16 mouse cellular contexts compared by ENCODE assay signal in genomic region chr9:21185436-21185835, GRCm38 (mm10). TPM values are rescaled to one million over a fixed set of nuclear protein-coding genes. Genes with fewer than 3 reads are reported as not detected.
DNase-seq lines count a peak whose midpoint lies in the region; ATAC-seq and TF ChIP-seq lines count a peak whose summit lies in the region.
"Had no signal": no experiment of that assay in that cellular context is flagged by ENCODE, and none has a peak within 500 bp of the region (broad histone marks: within the 10 kb centered on the region; RNA-seq: fewer than 3 reads in every experiment).

No protein-coding gene starts in this region.

- TF ChIP-seq RAD21 in MEL (IDR thresholded peaks at IDR 0.05; ENCODE audit: low read depth, low read length), result no peak

- no peaks in the 10 kb centered on the region for H3K36me3 ChIP-seq in kidney, embryonic 16.5 days (ENCODE audit: insufficient read depth, low read length)
- peaks cover 0 to 28% of the 10 kb centered on the region in 2 experiments; a peak in 2 of 4 replicates for H3K36me3 ChIP-seq in MEL (ENCODE audit: control insufficient read depth in 1 of 2, insufficient read depth in 2 of 2, low read length in 2 of 2)
- no peaks in the 10 kb centered on the region for H3K36me3 ChIP-seq in heart, embryonic 16.5 days (ENCODE audit: control insufficient read depth, insufficient read depth)
- H3K36me3 ChIP-seq: hindbrain, embryonic 15.5 days; midbrain, embryonic 15.5 days had no signal

- ATAC-seq in kidney, embryonic 16.5 days (ENCODE audit: low FRiP score, low TSS enrichment), result no peak
- 0 out of 2 replicates have a peak, but pooled peaks have one; percentile 20 for ATAC-seq in heart, embryonic 16.5 days (replicated peaks; ENCODE audit: extremely low read depth, insufficient read depth, low FRiP score)
- ATAC-seq in erythroid progenitor cell, adult 5-6 weeks (replicated peaks; ENCODE audit: low FRiP score, poor library complexity, severe bottlenecking), result no peak
- ATAC-seq: forebrain, postnatal 0 days; intestine, postnatal 0 days; midbrain, embryonic 15.5 days had no signal

- H3K4me1 ChIP-seq in cerebellum, adult 2 months (ENCODE audit: control insufficient read depth, insufficient read depth, low read length), result peaks cover 17% of the 10 kb centered on the region
- H3K4me1 ChIP-seq in kidney, embryonic 16.5 days (ENCODE audit: insufficient read depth, low read length), result peaks cover 29% of the 10 kb centered on the region
- peaks cover 26 to 36% of the 10 kb centered on the region in 2 experiments for H3K4me1 ChIP-seq in MEL (ENCODE audit: control insufficient read depth in 1 of 2, insufficient read depth in 2 of 2, low read length in 2 of 2)
- H3K4me1 ChIP-seq in heart, embryonic 16.5 days (ENCODE audit: control insufficient read depth, insufficient read depth, low read length), result peaks cover 21% of the 10 kb centered on the region

- DNase-seq in cerebellum, postnatal 10 days, result peak; percentile 55 to 66
- DNase-seq in cerebellum, adult 2 months, result no peak
- DNase-seq in kidney, adult 18-20 months, result peak; percentile 38
- DNase-seq in MEL (ENCODE audit: low read depth, low spot score), result no peak
- no peak for DNase-seq in thymus, postnatal 0 days (ENCODE audit: low spot score)
- DNase-seq: adrenal gland, adult 8-10 months; forebrain, postnatal 0 days; lung, adult 18-20 months; right cerebral cortex, postnatal 25 days had no signal

- H3K4me2 ChIP-seq in kidney, embryonic 16.5 days (replicated peaks; ENCODE audit: low read depth, low read length), result no peak overlapping the region
- H3K4me2 ChIP-seq in heart, embryonic 16.5 days (ENCODE audit: low read depth, low read length), result 0 out of 2 replicates have a peak overlapping the region, but pooled peaks have one; percentile 6
- H3K4me2 ChIP-seq: hindbrain, embryonic 15.5 days; midbrain, embryonic 15.5 days had no signal

- TF ChIP-seq POLR2A in cerebellum, adult 2 months (IDR thresholded peaks at IDR 0.05; ENCODE audit: borderline replicate concordance, insufficient read depth, low read length), result no peak
- TF ChIP-seq POLR2A in MEL (IDR thresholded peaks at IDR 0.05; ENCODE audit: control insufficient read depth in 1 of 2, insufficient read depth in 1 of 2, low read depth in 1 of 2, low read length in 2 of 2, poor library complexity in 1 of 2), result no peak

- peaks cover 9% of the 10 kb centered on the region for H3K79me2 ChIP-seq in MEL (ENCODE audit: control insufficient read depth, insufficient read depth, low read length, poor library complexity)

- no peak for TF ChIP-seq EP300 in MEL (IDR thresholded peaks at IDR 0.05; ENCODE audit: low read depth in 1 of 2, low read length in 2 of 2)

- H3K9ac ChIP-seq in kidney, embryonic 16.5 days (replicated peaks; ENCODE audit: low read length), result no peak overlapping the region
- H3K9ac ChIP-seq in MEL (ENCODE audit: control insufficient read depth, low read depth, low read length, poor library complexity, severe bottlenecking), result no peak overlapping the region
- no peak overlapping the region; the same call in 1 of the 2 replicates for H3K9ac ChIP-seq in heart, embryonic 16.5 days (ENCODE audit: low read length)
- H3K9ac ChIP-seq: forebrain, postnatal 0 days; hindbrain, embryonic 15.5 days; midbrain, embryonic 15.5 days had no signal

- TF ChIP-seq CTCF in cerebellum, adult 2 months (IDR thresholded peaks at IDR 0.05; ENCODE audit: borderline replicate concordance, insufficient read depth, low read depth, low read length), result no peak
- TF ChIP-seq CTCF in MEL (IDR thresholded peaks at IDR 0.05 in 2 of 3, conservative IDR thresholded peaks at IDR 0.05 in 1 of 3; ENCODE audit: control insufficient read depth in 1 of 3, insufficient read depth in 1 of 3, low read depth in 2 of 3, low read length in 3 of 3, poor library complexity in 1 of 3, severe bottlenecking in 1 of 3), result no peak

- H3K27ac ChIP-seq in cerebellum, adult 2 months (ENCODE audit: insufficient read depth, low read length), result no peak overlapping the region
- H3K27ac ChIP-seq in kidney, embryonic 16.5 days (ENCODE audit: low read length), result no peak overlapping the region
- H3K27ac ChIP-seq in MEL (ENCODE audit: control insufficient read depth, low read depth, low read length), result no peak overlapping the region
- peak overlapping the region; percentile 75 for H3K27ac ChIP-seq in heart, embryonic 16.5 days (ENCODE audit: low read length)
- H3K27ac ChIP-seq: hindbrain, embryonic 15.5 days; macrophage; midbrain, embryonic 15.5 days had no signal

- 67% methylated on average over 5 of the region's 5 CpGs for WGBS in cerebellum, adult 2 months
- WGBS in kidney, embryonic 16.5 days, result 84% methylated on average over 5 of the region's 5 CpGs
- 67% methylated on average over 5 of the region's 5 CpGs for WGBS in heart, embryonic 16.5 days

- H3K9me3 ChIP-seq in kidney, embryonic 16.5 days (ENCODE audit: low read length), result no peaks in the 10 kb centered on the region
- H3K9me3 ChIP-seq in MEL (replicated peaks; ENCODE audit: insufficient read depth, low read length), result no peaks in the 10 kb centered on the region
- no peaks in the 10 kb centered on the region for H3K9me3 ChIP-seq in heart, embryonic 16.5 days (replicated peaks; ENCODE audit: control insufficient read depth, low read length)
- H3K9me3 ChIP-seq: hindbrain, embryonic 15.5 days; midbrain, embryonic 15.5 days had no signal

- no peaks in the 10 kb centered on the region for H3K27me3 ChIP-seq in cerebellum, adult 2 months (ENCODE audit: control insufficient read depth, insufficient read depth, low read length)
- H3K27me3 ChIP-seq in kidney, embryonic 16.5 days (ENCODE audit: insufficient read depth, low read length), result no peaks in the 10 kb centered on the region
- H3K27me3 ChIP-seq in MEL (ENCODE audit: control insufficient read depth in 1 of 2, insufficient read depth in 2 of 2, low read length in 2 of 2), result no peaks in the 10 kb centered on the region
- no peaks in the 10 kb centered on the region for H3K27me3 ChIP-seq in heart, embryonic 16.5 days (ENCODE audit: control insufficient read depth, insufficient read depth, low read length)

- H3K4me3 ChIP-seq in cerebellum, adult 2 months (replicated peaks; ENCODE audit: insufficient read depth, low read depth, low read length), result no peak overlapping the region
- H3K4me3 ChIP-seq in kidney, embryonic 16.5 days (ENCODE audit: low read length), result no peak overlapping the region
- H3K4me3 ChIP-seq in MEL (ENCODE audit: control insufficient read depth in 1 of 2, insufficient read depth in 1 of 2, low read depth in 2 of 2, low read length in 2 of 2), result no peak overlapping the region
- H3K4me3 ChIP-seq in heart, embryonic 16.5 days (ENCODE audit: low read length), result no peak overlapping the region
- H3K4me3 ChIP-seq: hindbrain, embryonic 15.5 days; midbrain, embryonic 15.5 days had no signal

RNA-seq across cellular contexts. Expression of gene Pde4a, which starts 19.9 kb away (rescaled TPM):
- 51.2 and 57.4 TPM in 2 replicates for polyA plus RNA-seq in cerebellum, adult 2 months (2012; rRNA removed)
- polyA plus RNA-seq in kidney, embryonic 16.5 days (2015; fragmentation: Nextera tagmentation; extraction: Ambion mirVana), result 14.3 and 15.3 TPM in 2 replicates
- total RNA-seq in MEL (2012; rRNA removed), result 13.8 and 16.6 TPM in 2 replicates
- 10 to 100 TPM; 45.6 to 53.9 TPM for polyA plus RNA-seq in MEL (2012; ENCODE audit: insufficient read depth in 1 of 2, insufficient read length in 2 of 2, low read depth in 1 of 2, low replicate concordance in 2 of 2, missing spikeins in 1 of 2)
- polyA plus RNA-seq in heart, embryonic 16.5 days (2015; fragmentation: Nextera tagmentation; extraction: Ambion mirVana), result 15.0 and 16.7 TPM in 2 replicates
- 4.6 TPM in 1 of 2 replicates, not detected in the other for total RNA-seq in erythroid progenitor cell, adult 5-6 weeks (2015; ENCODE audit: low replicate concordance)
- 0.15 and 0.39 TPM in 2 replicates for total RNA-seq in erythroid progenitor cell, adult 5-6 weeks (2017; ENCODE audit: low replicate concordance)
- 0.95 and 1.0 TPM in 2 replicates for polyA plus RNA-seq in thymus, postnatal 0 days (2015; fragmentation: Nextera tagmentation; extraction: Ambion mirVana)

RNA-seq across cellular contexts. Expression of gene Cdc37, which starts 35.7 kb away (rescaled TPM):
- polyA plus RNA-seq in cerebellum, adult 2 months (2012; rRNA removed), result 189 and 202 TPM in 2 replicates
- polyA plus RNA-seq in kidney, embryonic 16.5 days (2015; fragmentation: Nextera tagmentation; extraction: Ambion mirVana), result 359 and 386 TPM in 2 replicates
- total RNA-seq in MEL (2012; rRNA removed), result 751 and 779 TPM in 2 replicates
- 1,000 to 10,000 TPM in 1 of 2 experiments, 100 to 1,000 TPM in 1; 914 to 1,631 TPM for polyA plus RNA-seq in MEL (2012; ENCODE audit: insufficient read depth in 1 of 2, insufficient read length in 2 of 2, low read depth in 1 of 2, low replicate concordance in 2 of 2, missing spikeins in 1 of 2)
- 226 and 279 TPM in 2 replicates for polyA plus RNA-seq in heart, embryonic 16.5 days (2015; fragmentation: Nextera tagmentation; extraction: Ambion mirVana)
- 28.9 and 42.9 TPM in 2 replicates for total RNA-seq in erythroid progenitor cell, adult 5-6 weeks (2015; ENCODE audit: low replicate concordance)
- 68.0 and 76.5 TPM in 2 replicates for total RNA-seq in erythroid progenitor cell, adult 5-6 weeks (2017; ENCODE audit: low replicate concordance)
- polyA plus RNA-seq in thymus, postnatal 0 days (2015; fragmentation: Nextera tagmentation; extraction: Ambion mirVana), result 281 and 307 TPM in 2 replicates

RNA-seq across cellular contexts. Expression of gene Keap1, which starts 53.7 kb away (rescaled TPM):
- 60.5 and 63.1 TPM in 2 replicates for polyA plus RNA-seq in cerebellum, adult 2 months (2012; rRNA removed)
- 67.4 and 68.1 TPM in 2 replicates for polyA plus RNA-seq in kidney, embryonic 16.5 days (2015; fragmentation: Nextera tagmentation; extraction: Ambion mirVana)
- total RNA-seq in MEL (2012; rRNA removed), result 168 and 174 TPM in 2 replicates
- 100 to 1,000 TPM in 1 of 2 experiments, 10 to 100 TPM in 1; 67.5 to 171 TPM for polyA plus RNA-seq in MEL (2012; ENCODE audit: insufficient read depth in 1 of 2, insufficient read length in 2 of 2, low read depth in 1 of 2, low replicate concordance in 2 of 2, missing spikeins in 1 of 2)
- 51.5 and 54.6 TPM in 2 replicates for polyA plus RNA-seq in heart, embryonic 16.5 days (2015; fragmentation: Nextera tagmentation; extraction: Ambion mirVana)
- 13.8 and 25.2 TPM in 2 replicates for total RNA-seq in erythroid progenitor cell, adult 5-6 weeks (2015; ENCODE audit: low replicate concordance)
- 37.0 and 44.7 TPM in 2 replicates for total RNA-seq in erythroid progenitor cell, adult 5-6 weeks (2017; ENCODE audit: low replicate concordance)
- 61.2 and 64.2 TPM in 2 replicates for polyA plus RNA-seq in thymus, postnatal 0 days (2015; fragmentation: Nextera tagmentation; extraction: Ambion mirVana)

RNA-seq across cellular contexts. Expression of gene Tyk2, which starts 54.4 kb away (rescaled TPM):
- polyA plus RNA-seq in cerebellum, adult 2 months (2012; rRNA removed), result 17.2 and 17.9 TPM in 2 replicates
- polyA plus RNA-seq in kidney, embryonic 16.5 days (2015; fragmentation: Nextera tagmentation; extraction: Ambion mirVana), result 16.1 and 16.3 TPM in 2 replicates
- total RNA-seq in MEL (2012; rRNA removed), result 43.8 and 45.6 TPM in 2 replicates
- polyA plus RNA-seq in MEL (2012; ENCODE audit: insufficient read depth in 1 of 2, insufficient read length in 2 of 2, low read depth in 1 of 2, low replicate concordance in 2 of 2, missing spikeins in 1 of 2), result 10 to 100 TPM in 1 of 2 experiments, not detected in 1; 63.3 TPM
- 15.8 and 16.2 TPM in 2 replicates for polyA plus RNA-seq in heart, embryonic 16.5 days (2015; fragmentation: Nextera tagmentation; extraction: Ambion mirVana)
- total RNA-seq in erythroid progenitor cell, adult 5-6 weeks (2015; ENCODE audit: low replicate concordance), result 2.5 and 5.0 TPM in 2 replicates
- total RNA-seq in erythroid progenitor cell, adult 5-6 weeks (2017; ENCODE audit: low replicate concordance), result 4.7 and 5.0 TPM in 2 replicates
- 13.8 and 14.0 TPM in 2 replicates for polyA plus RNA-seq in thymus, postnatal 0 days (2015; fragmentation: Nextera tagmentation; extraction: Ambion mirVana)

Comparison
In these comparisons a context has a peak if more than half of its experiments do, and no peak if none do; other contexts are left out.
1. DNase-seq: peak in cerebellum, postnatal 10 days (2 of 2) and kidney, adult 18-20 months (single experiment); none in cerebellum, adult 2 months (0 of 2), MEL (single experiment) and thymus, postnatal 0 days (single experiment).